ENCODE assay signal across 16 mouse cellular contexts in the genomic region with DNA sequence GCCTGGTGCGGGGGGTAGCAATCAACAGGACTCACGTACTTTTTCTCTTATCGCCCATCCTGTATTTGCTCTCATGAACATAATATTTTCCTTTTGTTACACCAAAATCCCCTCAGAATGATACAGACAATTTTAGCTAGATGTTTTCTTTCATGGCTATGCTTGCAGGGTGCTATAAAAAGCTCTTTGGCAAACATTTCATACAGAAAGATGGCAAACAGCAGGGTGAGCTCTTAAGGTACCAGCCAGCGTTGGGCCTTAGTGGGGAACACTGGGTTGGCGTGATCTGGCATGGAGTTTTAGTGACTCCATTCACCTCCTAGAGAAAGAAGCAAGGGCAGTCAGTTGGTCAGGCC.
A peak's percentile ranks its signal among the peaks of the same experiment; 100 is the strongest.
DNase-seq lines count a peak whose midpoint lies in the region; TF ChIP-seq lines count a peak whose summit lies in the region.
"Had no signal": no experiment of that assay in that cellular context is flagged by ENCODE, and none has a peak within 500 bp of the region (broad histone marks: within the 10 kb centered on the region; RNA-seq: fewer than 3 reads in every experiment).

No protein-coding gene starts in this region.

- no peak overlapping the region for H3K4me3 ChIP-seq in left cerebral cortex, adult 2 months
- H3K4me3 ChIP-seq in hindbrain, embryonic 10.5 days: no peak overlapping the region
- H3K4me3 ChIP-seq in midbrain, embryonic 10.5 days: peak overlapping the region; percentile 24; the same call in 1 of the 2 replicates
- H3K4me3 ChIP-seq: heart, embryonic 12.5 days; myocyte had no signal

- H3K4me1 ChIP-seq in hindbrain, embryonic 10.5 days (replicated peaks): peaks cover 95% of the 10 kb centered on the region
- H3K4me1 ChIP-seq in midbrain, embryonic 10.5 days: peaks cover 99% of the 10 kb centered on the region

- no peak for DNase-seq in left cerebral cortex, adult 2 months (ENCODE audit: extremely low spot score in 1 of 2, low spot score in 2 of 2)
- DNase-seq in left cerebral cortex, adult 11 months (ENCODE audit: low spot score): no peak
- DNase-seq in hindbrain, embryonic 10.5 days (ENCODE audit: low spot score): no peak
- DNase-seq in midbrain, embryonic 10.5 days (ENCODE audit: low spot score): no peak
- DNase-seq in thymus, postnatal 36 days: no peak
- no peak for DNase-seq in kidney, adult 18-20 months
- DNase-seq in layer of hippocampus, postnatal 10 days (ENCODE audit: low spot score in 2 of 2): no peak
- DNase-seq in adrenal gland, postnatal 4 days (ENCODE audit: low spot score in 2 of 2): no peak
- DNase-seq: adrenal gland, adult 8-10 months; gastrocnemius, postnatal 36 days; heart, postnatal 4 days; kidney, adult 9 months; lung, adult 2 months had no signal

- no peaks in the 10 kb centered on the region for H3K9me3 ChIP-seq in hindbrain, embryonic 10.5 days
- no peaks in the 10 kb centered on the region for H3K9me3 ChIP-seq in midbrain, embryonic 10.5 days (replicated peaks)
- H3K9me3 ChIP-seq: heart, embryonic 12.5 days had no signal

- no peaks in the 10 kb centered on the region for H3K27me3 ChIP-seq in hindbrain, embryonic 10.5 days (ENCODE audit: insufficient read depth, poor library complexity, severe bottlenecking)
- no peaks in the 10 kb centered on the region for H3K27me3 ChIP-seq in midbrain, embryonic 10.5 days (ENCODE audit: low read depth, poor library complexity, severe bottlenecking)

- no peak for TF ChIP-seq CTCF in left cerebral cortex, adult 2 months (IDR thresholded peaks at IDR 0.05)

- intact Hi-C loops in left cerebral cortex, adult 2 months (cut with DNase I): no loop called here

- peaks cover 56% of the 10 kb centered on the region for H3K36me3 ChIP-seq in hindbrain, embryonic 10.5 days
- H3K36me3 ChIP-seq in midbrain, embryonic 10.5 days: peaks cover 70% of the 10 kb centered on the region
- H3K36me3 ChIP-seq: heart, embryonic 12.5 days had no signal

- 21% methylated on average over 5 of the region's 5 CpGs for WGBS in hindbrain, embryonic 10.5 days
- WGBS in midbrain, embryonic 10.5 days: 22% methylated on average over 5 of the region's 5 CpGs

- H3K27ac ChIP-seq in left cerebral cortex, adult 2 months: peak overlapping the region; percentile 82
- peak overlapping the region; percentile 93 for H3K27ac ChIP-seq in hindbrain, embryonic 10.5 days
- peak overlapping the region; percentile 97 for H3K27ac ChIP-seq in midbrain, embryonic 10.5 days (replicated peaks)
- H3K27ac ChIP-seq: macrophage had no signal
